Mouse (Mus musculus) liver, embryonic 14.5 days (tissue): Measurements from ENCODE around the gene Gm32742. TPM values are rescaled to one million over a fixed set of nuclear protein-coding genes. Genes with fewer than 3 reads are reported as not detected.
A peak's percentile ranks its signal among the peaks of the same experiment; 100 is the strongest.

Experiments
- ATAC-seq: fragments of 200-750 bp; cut with Nextera tagmentation; 2 replicates; pipeline ENCODE4 v1.8.0; 2017; ENCODE audit warnings: moderate number of reproducible peaks, mild to moderate bottlenecking, moderate library complexity; ENCODE audit not compliant: insufficient read depth
- DNase-seq, 3 experiments: peaks; one replicate each; pipeline ENCODE4 v3.0.0-alpha.2; 2012 to 2013; ENCODE audit warnings: low read depth in 3 of 3, low spot score in 3 of 3
- H3K27ac ChIP-seq: fragments of 300-500 bp; sonication (generic); 2 replicates; pipeline ENCODE4 v1.5.1; 2014; ENCODE audit warnings: moderate library complexity, mild to moderate bottlenecking, control low read depth, inconsistent platforms
- H3K27me3 ChIP-seq: fragments of 300-500 bp; sonication (generic); 2 replicates; pipeline ENCODE4 v1.6.1; 2014; ENCODE audit warnings: mild to moderate bottlenecking, low read length, moderate library complexity; ENCODE audit not compliant: control insufficient read depth, insufficient read depth
- H3K36me3 ChIP-seq: fragments of 300-500 bp; sonication (generic); replicated peaks from 2 replicates; pipeline ENCODE4 v1.6.1; 2014; ENCODE audit warnings: low read depth; ENCODE audit not compliant: control insufficient read depth, insufficient read depth
- H3K4me1 ChIP-seq, 2 experiments: fragments of 200-500 bp in 1 of 2; fragments of 300-500 bp in 1 of 2; sonication (generic) in 1 of 2; replicated peaks; 2 replicates each; pipeline ENCODE4 v1.6.1; 2012 to 2014; ENCODE audit warnings: antibody characterized with exemption in 1 of 2, inconsistent platforms in 1 of 2, low read length in 1 of 2; ENCODE audit not compliant: control insufficient read depth in 2 of 2, insufficient read depth in 2 of 2
- H3K4me2 ChIP-seq: fragments of 300-500 bp; sonication (generic); 2 replicates; pipeline ENCODE4 v1.6.1; 2014; ENCODE audit warnings: low read depth, mild to moderate bottlenecking, control low read depth, moderate library complexity
- H3K4me3 ChIP-seq, 2 experiments: fragments of 200-500 bp in 1 of 2; fragments of 300-500 bp in 1 of 2; sonication (generic) in 1 of 2; 2 replicates each; pipeline ENCODE4 v1.5.1; 2012 to 2014; ENCODE audit warnings: low read depth in 2 of 2, low read length in 2 of 2, mild to moderate bottlenecking in 2 of 2, control low read depth in 1 of 2, inconsistent platforms in 1 of 2, moderate library complexity in 1 of 2; ENCODE audit not compliant: insufficient read depth in 1 of 2
- H3K9ac ChIP-seq: fragments of 300-500 bp; sonication (generic); replicated peaks from 2 replicates; pipeline ENCODE4 v1.6.1; 2014; ENCODE audit warnings: mild to moderate bottlenecking, control low read depth, moderate library complexity
- H3K9me3 ChIP-seq: fragments of 300-500 bp; sonication (generic); 2 replicates; pipeline ENCODE4 v1.6.1; 2016; ENCODE audit warnings: low read length, mixed read lengths; ENCODE audit not compliant: control insufficient read depth
- CTCF ChIP-seq: IDR thresholded peaks from 2 replicates; pipeline ENCODE4 v1.5.1; 2016; ENCODE audit warnings: antibody characterized with exemption, low read depth, control low read depth
- EP300 ChIP-seq: IDR thresholded peaks from 2 replicates; pipeline ENCODE4 v1.6.1; 2016; ENCODE audit warnings: antibody characterized with exemption, low read depth
- WGBS: fragments of 180-500 bp; shearing (Covaris S2); extraction: QIAGEN DNeasy Blood & Tissue Kit; methylation state at CpG from one replicate; pipeline ENCODE4 v1.1.7; 2014; ENCODE audit not compliant: insufficient replicate concordance; 5-methylcytosine and 5-hydroxymethylcytosine counted together
- microRNA counts: library from miRNA; unstranded; fragments of <30 nt; microRNA quantifications from one replicate; lab custom pipeline; 2016
- microRNA-seq: library from miRNA; unstranded; fragments of <30 nt; microRNA quantifications from one replicate; pipeline ENCODE4, GENCODE M21; 2016
- polyA plus RNA-seq, 2 experiments: library from polyadenylated mRNA; depleted of rRNA in 1 of 2; stranded (reverse) in 1 of 2; unstranded in 1 of 2; fragments of >200 nt; fragmentation: Nextera tagmentation in 1 of 2; extraction: Ambion mirVana in 1 of 2; gene quantifications; 2 replicates each; pipeline versions ENCODE4 v1.2.1 to v1.2.3; 2012 to 2014

The Gm32742 gene
- polyA plus RNA-seq, 2 experiments = 0.01 to 0.02 TPM

DNA sequence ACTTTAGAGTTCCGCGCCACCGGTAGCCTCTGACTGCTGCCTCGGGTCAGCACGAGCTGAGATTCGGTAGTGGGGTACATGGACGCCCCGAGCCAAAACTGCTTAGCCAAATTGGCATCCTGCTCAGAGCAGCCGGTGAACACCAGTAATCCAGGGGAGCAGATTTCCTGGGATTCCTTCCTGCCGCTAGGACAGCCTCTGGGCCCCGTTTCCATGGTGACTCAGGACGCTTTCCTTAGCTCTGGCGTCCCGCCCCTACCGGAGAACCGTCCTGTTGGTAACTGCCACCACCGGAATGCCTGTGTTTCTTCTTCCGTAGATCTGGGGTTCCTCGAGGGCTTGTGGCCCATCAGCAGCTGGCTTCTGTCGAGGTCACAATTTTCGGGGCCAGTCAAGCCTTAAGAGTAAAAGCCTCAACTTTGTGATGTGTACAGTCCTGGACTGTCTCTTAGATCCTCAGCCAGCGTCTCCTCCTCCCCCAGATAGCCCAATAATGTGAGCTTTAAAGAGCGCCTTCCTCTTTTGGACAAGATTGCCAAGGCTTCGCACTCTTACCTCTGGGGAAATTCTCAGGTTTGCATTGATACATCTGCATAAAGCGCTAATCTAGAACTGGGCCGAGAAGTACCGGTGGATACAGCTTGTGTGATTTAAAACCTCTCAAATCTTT is 63.4 kb downstream of the Gm32742 start, which contains the start of gene 4833427G06Rik:
Gene 4833427G06Rik (minus strand): TSS at position 323 of the 670 bp plus-strand sequence.
- no peaks in the 10 kb centered on the region for H3K36me3 ChIP-seq
- H3K9ac ChIP-seq = no peak within 1 kb of the TSS
- no peak for TF ChIP-seq EP300
- no peak; the same call in 1 of the 2 replicates for TF ChIP-seq CTCF
- DNase-seq (no peak), ATAC-seq (no peak)
- WGBS = 8% methylated on average over 27 of the region's 27 CpGs
- H3K4me3 ChIP-seq = no peak within 1 kb of the TSS
- no peaks in the 10 kb centered on the region for H3K9me3 ChIP-seq
- H3K27ac ChIP-seq = no peak within 1 kb of the TSS
- peaks cover 46% of the 10 kb centered on the region for H3K27me3 ChIP-seq
- H3K4me2 ChIP-seq = peak within 1 kb of the TSS; percentile 33
- H3K4me1 ChIP-seq = no peaks in the 10 kb centered on the region

DNA sequence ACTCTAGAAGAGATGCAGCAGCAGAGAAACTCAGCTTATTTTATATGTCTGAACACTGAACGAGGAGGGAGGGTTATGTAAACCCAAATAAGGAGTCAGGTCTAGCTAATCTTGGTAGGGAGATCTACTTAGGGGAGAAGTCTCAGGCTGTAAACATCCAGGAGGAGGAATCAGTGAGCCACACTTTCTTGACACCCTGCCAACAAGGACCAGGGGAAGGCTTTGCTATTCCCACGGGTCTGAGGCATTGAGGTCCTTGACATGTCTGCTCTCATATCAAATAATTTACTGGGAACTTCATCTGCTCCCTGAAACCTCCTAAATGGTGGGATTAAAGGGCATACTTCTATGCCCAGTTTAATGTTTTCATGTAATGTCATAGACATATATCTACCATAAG is 69.0 kb downstream of the Gm32742 start:
- no peak for DNase-seq
- peaks cover 4 to 5% of the 10 kb centered on the region in 2 experiments; a peak in 3 of 4 replicates for H3K4me1 ChIP-seq
- ATAC-seq = no peak
- no peak overlapping the region for H3K27ac ChIP-seq
- WGBS = 31% methylated on average over 2 of the region's 2 CpGs
- H3K4me2 ChIP-seq = no peak overlapping the region
- H3K9ac ChIP-seq = no peak overlapping the region
- H3K9me3 ChIP-seq = no peaks in the 10 kb centered on the region
- H3K4me3 ChIP-seq = no peak overlapping the region
- TF ChIP-seq CTCF (no peak), EP300 (no peak)
- H3K27me3 ChIP-seq = peaks cover 9% of the 10 kb centered on the region
- H3K36me3 ChIP-seq = no peaks in the 10 kb centered on the region

DNA sequence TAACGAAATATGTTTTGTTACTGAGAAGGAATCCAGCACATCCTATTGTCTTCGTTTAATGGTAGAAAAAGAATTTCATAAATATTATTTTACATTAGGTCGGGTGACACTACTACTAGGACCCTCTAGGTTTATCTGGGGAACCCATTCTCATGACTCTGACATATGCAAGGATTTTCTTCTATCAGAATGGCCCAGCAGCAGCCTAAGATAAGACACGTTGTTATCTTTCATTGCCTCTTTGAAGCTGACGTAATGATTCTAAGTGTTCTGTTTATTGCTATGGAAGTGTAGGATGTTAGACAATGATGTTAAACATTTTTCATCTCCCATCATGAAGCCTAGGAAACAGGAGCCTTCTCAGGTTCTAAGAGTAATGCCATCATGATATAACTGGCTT is 71.6 kb downstream of the Gm32742 start:
- Histone ChIP-seq H3K36me3 (no peaks in the 10 kb centered on the region), H3K27me3 (no peaks in the 10 kb centered on the region), H3K9ac (no peak overlapping the region), H3K4me2 (no peak overlapping the region), H3K4me3 (no peak overlapping the region), H3K9me3 (no peaks in the 10 kb centered on the region), H3K4me1 (peaks cover 4 to 5% of the 10 kb centered on the region in 2 experiments; a peak in 3 of 4 replicates), H3K27ac (no peak overlapping the region)
- DNase-seq (peak in 1 of 3 experiments; percentile 17), ATAC-seq (peak; percentile 31; the same call in 1 of the 2 replicates)
- TF ChIP-seq EP300 (peak; percentile 77), CTCF (no peak)
- WGBS = 26% methylated on average over 5 of the region's 5 CpGs

DNA sequence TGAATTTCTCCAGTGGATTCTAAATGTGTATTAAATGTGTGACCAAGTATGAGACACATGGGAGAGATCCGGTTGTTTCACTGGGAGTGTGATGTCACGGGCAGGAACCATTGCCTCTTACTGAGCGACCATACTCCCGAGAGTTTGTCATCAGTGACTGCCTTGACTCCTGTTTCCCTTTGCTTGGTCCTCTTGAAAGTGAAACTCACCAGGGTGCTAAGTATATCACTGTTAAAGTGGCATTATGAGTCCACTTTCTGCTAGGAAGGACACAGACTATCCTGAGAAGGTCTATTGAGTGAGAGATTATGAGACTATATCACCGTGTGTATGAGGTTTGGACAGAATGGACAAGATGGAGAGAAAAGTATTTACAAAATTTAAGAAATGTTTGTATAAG is 83.7 kb downstream of the Gm32742 start:
- Histone ChIP-seq H3K27me3 (no peaks in the 10 kb centered on the region), H3K9me3 (no peaks in the 10 kb centered on the region), H3K4me3 (no peak overlapping the region), H3K4me1 (peaks cover 0 to 5% of the 10 kb centered on the region in 2 experiments; a peak in 2 of 4 replicates), H3K36me3 (no peaks in the 10 kb centered on the region), H3K27ac (no peak overlapping the region), H3K4me2 (no peak overlapping the region), H3K9ac (no peak overlapping the region)
- no peak for ATAC-seq
- TF ChIP-seq EP300 (no peak), CTCF (no peak)
- 62% methylated on average over 5 of the region's 5 CpGs for WGBS
- no peak for DNase-seq

MicroRNAs within 50 kb of the gene (microRNA counts, 519-probe panel; counts per million panel counts)
- microRNA mmu-miR-34b-3p (lab: Ali Mortazavi, UCI) (69.9 counts per million), microRNA mmu-miR-34b-5p (lab: Ali Mortazavi, UCI) (69.9 counts per million), microRNA mmu-miR-34c (lab: Ali Mortazavi, UCI) (69.9 counts per million)

Small RNAs within 50 kb of the gene (microRNA-seq; reads per million reads assigned to microRNA genes)
- gene Mir34b = 8.5 reads per million, percentile 17 among the genes with 10 or more reads in this experiment
- 142 reads per million, percentile 51 among the genes with 10 or more reads in this experiment for gene Mir34c

Other genes with a start within 250 kb of the Gm32742 start
- gene Sik2, start 156.4 kb downstream of the Gm32742 start, polyA plus RNA-seq (2012; rRNA removed) = 6.9 and 8.7 TPM in 2 replicates
- gene Sik2, start 156.4 kb downstream of the Gm32742 start, polyA plus RNA-seq (2014; fragmentation: Nextera tagmentation; extraction: Ambion mirVana) = 7.8 and 8.3 TPM in 2 replicates
- gene Btg4, start 104.6 kb downstream of the Gm32742 start, polyA plus RNA-seq (2012; rRNA removed) = not detected in 2 replicates
- gene Btg4, start 104.6 kb downstream of the Gm32742 start, polyA plus RNA-seq (2014; fragmentation: Nextera tagmentation; extraction: Ambion mirVana) = not detected in 2 replicates
- gene Layn, start 88.4 kb downstream of the Gm32742 start, polyA plus RNA-seq (2012; rRNA removed) = 0.38 and 0.45 TPM in 2 replicates
- 1.1 and 1.6 TPM in 2 replicates for gene Layn, start 88.4 kb downstream of the Gm32742 start, polyA plus RNA-seq (2014; fragmentation: Nextera tagmentation; extraction: Ambion mirVana)
- gene 4833427G06Rik, start 63.4 kb downstream of the Gm32742 start, polyA plus RNA-seq (2012; rRNA removed) = not detected in 2 replicates
- not detected in 2 replicates for gene 4833427G06Rik, start 63.4 kb downstream of the Gm32742 start, polyA plus RNA-seq (2014; fragmentation: Nextera tagmentation; extraction: Ambion mirVana)
- 0.26 and 0.36 TPM in 2 replicates for gene Pou2af1, start 48.2 kb upstream of the Gm32742 start, polyA plus RNA-seq (2012; rRNA removed)
- gene Pou2af1, start 48.2 kb upstream of the Gm32742 start, polyA plus RNA-seq (2014; fragmentation: Nextera tagmentation; extraction: Ambion mirVana) = 0.17 and 0.25 TPM in 2 replicates
- 0.09 and 0.12 TPM in 2 replicates for gene Colca2, start 113.1 kb upstream of the Gm32742 start, polyA plus RNA-seq (2012; rRNA removed)
- gene Colca2, start 113.1 kb upstream of the Gm32742 start, polyA plus RNA-seq (2014; fragmentation: Nextera tagmentation; extraction: Ambion mirVana) = 0.18 TPM in 1 of 2 replicates, not detected in the other
- 0.07 and 0.16 TPM in 2 replicates for gene 1810046K07Rik, start 163.4 kb upstream of the Gm32742 start, polyA plus RNA-seq (2012; rRNA removed)
- 0.08 and 0.27 TPM in 2 replicates for gene 1810046K07Rik, start 163.4 kb upstream of the Gm32742 start, polyA plus RNA-seq (2014; fragmentation: Nextera tagmentation; extraction: Ambion mirVana)